Mouse (Mus musculus): ENCODE measurements around the gene Gabrr1.

Gabrr1 gene

DNA sequence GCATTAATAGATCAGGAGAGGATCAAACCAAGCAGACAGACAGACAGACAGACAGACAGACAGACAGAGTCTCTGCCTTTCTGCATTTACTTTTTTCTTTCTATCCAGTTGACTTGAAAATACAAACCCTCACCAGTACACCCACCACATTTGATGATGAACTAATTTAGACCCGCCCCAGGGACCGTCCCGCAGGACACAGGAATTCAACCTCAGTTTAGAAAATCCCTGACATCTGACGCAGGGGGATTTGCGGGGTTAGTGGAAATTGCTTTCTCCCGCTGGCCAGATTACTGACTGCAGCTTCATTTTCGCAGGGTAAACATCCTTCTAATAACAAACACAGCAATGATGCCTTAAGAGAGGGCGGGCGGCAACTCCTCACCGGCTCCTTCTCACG is at the start of gene Gabrr1:
TSS of gene Gabrr1 (plus strand) at position 301 of the 400 bp plus-strand sequence.
- WGBS, result 77% methylated on average over 11 of the region's 11 CpGs

DNA sequence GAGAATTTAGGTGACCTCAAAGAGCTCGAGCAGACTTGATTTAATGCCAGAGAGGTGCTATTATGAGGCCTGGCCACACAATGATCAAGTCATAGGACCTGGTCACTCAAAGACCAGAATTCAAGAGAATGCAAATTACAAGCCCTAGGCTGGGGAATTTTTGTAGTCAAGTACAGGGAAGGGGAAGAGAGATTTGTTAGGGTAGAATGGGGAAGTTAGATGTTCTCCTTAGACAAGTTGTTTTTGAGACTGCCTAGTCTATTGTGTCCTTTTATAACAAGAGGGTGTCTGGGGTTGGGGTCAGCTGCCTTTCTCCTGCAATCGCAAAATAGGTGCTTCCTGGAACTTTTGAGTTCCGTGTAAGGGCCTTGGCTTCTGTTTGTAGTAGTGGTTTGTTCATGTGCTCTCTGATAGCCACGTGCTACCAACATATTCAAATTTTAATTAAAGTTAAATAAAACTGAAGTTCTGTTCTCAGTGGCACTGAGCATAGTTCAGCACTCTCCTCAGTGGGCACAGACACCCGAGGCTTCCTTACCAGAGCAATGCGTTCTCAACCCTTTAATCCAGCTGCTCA is 33.1 kb upstream of the Gabrr1 start:
- WGBS, result 82% methylated on average over 6 of the region's 6 CpGs

DNA sequence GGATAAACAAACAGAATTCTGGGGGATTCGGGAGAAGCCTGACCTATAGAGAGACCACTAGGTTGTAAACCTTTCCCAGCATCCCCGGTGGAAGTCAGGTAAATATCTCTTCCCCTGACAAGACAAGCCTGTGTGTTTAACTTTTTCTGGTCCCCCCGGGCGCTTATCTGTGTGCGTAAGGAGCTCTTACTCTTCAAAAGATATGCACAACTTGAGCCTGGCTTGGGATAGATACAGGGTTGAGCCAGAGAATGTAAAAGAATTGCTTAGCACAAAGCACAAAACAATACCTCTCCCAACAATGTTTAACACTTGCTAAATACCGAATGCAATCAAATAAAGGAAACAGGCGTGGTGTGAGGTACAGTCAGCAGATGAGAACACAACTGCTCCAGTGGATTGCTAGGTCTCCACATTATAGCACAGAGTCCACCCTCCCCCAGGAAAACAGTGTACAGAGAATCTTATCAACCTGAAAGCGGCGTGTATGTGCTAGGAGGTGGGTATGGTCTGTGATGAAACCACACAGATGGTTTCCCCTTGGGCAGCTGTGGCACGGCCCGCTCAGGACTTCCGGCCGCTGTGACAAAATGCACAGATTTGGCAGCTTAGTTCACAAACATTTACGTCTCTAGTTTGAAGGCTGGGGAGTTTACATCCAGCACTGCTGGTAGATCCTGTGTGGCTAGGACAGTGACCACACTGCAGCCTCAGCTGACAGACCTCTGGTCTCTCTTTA is 22.4 kb upstream of the Gabrr1 start:
- 90% methylated on average over 14 of the region's 14 CpGs for WGBS

GRCm38 (mm10) chr4:33110845-33111244 is 21.5 kb upstream of the Gabrr1 start:
- WGBS, result 87% methylated on average over 7 of the region's 7 CpGs

DNA sequence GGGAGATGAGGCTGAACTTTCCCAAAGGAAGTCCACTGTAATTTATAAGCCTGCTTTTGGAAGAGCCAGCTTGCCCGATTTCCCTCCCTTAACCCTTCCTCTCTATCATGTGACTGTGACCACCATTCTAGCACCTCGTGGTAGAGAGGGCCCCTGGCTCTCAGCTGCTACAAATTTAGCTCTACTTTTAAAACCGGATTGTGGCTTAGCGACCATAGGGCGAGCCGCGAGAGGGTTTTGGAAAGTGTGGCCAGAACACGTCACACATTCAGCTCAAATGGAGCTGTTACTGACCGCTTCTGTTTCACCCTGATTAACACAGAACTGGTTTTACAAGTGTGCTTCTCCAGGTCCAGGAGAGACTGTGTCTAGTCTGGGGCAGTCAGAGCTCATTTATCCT is 21.0 kb upstream of the Gabrr1 start:
- 90% methylated on average over 9 of the region's 9 CpGs for WGBS

GRCm38 (mm10) chr4:33112866-33113265 is 19.5 kb upstream of the Gabrr1 start:
- WGBS, result 88% methylated on average over 14 of the region's 14 CpGs

DNA sequence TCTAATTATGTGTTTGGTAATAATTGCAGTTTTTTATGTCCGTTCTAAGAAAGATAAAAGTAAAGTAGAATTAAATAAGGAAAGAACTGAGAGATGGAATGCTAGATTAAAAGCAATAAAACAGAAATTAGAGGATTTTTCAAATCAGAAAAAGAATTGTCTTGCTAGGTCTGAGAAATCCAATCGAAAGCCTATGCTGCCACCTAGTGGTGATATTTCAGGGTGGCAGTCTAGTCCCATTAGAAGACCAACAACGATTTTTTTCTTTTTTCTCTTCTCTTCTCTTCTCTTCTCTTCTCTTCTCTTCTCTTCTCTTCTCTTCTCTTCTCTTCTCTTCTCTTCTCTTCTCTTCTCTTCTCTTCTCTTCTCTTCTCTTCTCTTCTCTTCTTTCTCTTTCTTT is 13.2 kb upstream of the Gabrr1 start:
- under 1% methylated on average over 3 of the region's 3 CpGs for WGBS

GRCm38 (mm10) chr4:33124493-33124892 is 7.8 kb upstream of the Gabrr1 start:
- WGBS, result 70% methylated on average over 6 of the region's 6 CpGs

GRCm38 (mm10) chr4:33125409-33126084 is 6.8 kb upstream of the Gabrr1 start:
- WGBS, result 47% methylated on average over 10 of the region's 10 CpGs

- WGBS, result 39% methylated on average over 20 of the region's 20 CpGs
Observed at GRCm38 (mm10) chr4:33146679-33147291, 14.5 kb downstream of the Gabrr1 start.

GRCm38 (mm10) chr4:33147825-33148224 is 15.5 kb downstream of the Gabrr1 start:
- WGBS, result 9% methylated on average over 2 of the region's 2 CpGs

DNA sequence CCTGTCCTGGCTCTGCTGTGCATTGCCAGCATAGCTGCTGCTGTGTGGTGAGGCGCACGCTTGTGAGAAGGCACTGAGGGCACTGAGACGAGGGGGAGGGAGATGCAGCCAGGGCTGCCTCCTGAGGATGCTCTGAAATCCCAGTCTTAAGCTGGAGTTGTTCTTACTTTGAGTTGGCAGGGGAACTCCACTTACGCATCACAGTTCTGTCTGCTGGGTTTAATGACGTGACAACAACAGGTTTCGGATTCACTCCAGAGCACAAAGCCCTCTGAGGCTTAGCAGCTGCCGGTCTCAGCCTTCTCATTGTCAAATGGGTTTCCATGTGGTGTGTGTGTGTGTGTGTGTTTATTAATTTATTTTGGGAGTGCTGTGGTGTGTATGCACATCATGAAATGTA is 16.8 kb downstream of the Gabrr1 start:
- 74% methylated on average over 7 of the region's 7 CpGs for WGBS

- WGBS, result 89% methylated on average over 26 of the region's 26 CpGs
Observed at GRCm38 (mm10) chr4:33152087-33153038, 20.0 kb downstream of the Gabrr1 start.

- WGBS, result 58% methylated on average over 5 of the region's 5 CpGs
Observed at GRCm38 (mm10) chr4:33183477-33183876, 51.2 kb downstream of the Gabrr1 start.

- WGBS, result 24% methylated on average over 9 of the region's 9 CpGs
Observed at GRCm38 (mm10) chr4:33188164-33188563, 55.8 kb downstream of the Gabrr1 start.

GRCm38 (mm10) chr4:33188781-33189734 is 56.7 kb downstream of the Gabrr1 start:
- under 1% methylated on average over 123 of the region's 123 CpGs for WGBS

DNA sequence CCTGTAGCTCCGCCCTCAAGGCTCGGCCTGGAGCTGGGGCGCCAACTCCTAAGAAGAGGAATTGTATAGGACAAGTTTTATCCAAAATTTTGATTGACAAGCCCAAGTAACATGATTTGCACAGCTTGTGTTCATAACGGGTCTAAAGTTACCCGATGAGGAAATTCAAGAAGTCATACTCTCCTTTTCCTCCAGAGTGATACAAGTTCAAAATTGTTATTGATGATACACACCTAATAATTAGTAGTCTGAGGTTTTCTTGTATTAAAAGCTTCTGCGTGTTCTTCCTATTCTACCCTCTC is 57.4 kb downstream of the Gabrr1 start, which contains the start of gene Pm20d2:
TSS of gene Pm20d2 (minus strand) at position 3 of the 302 bp plus-strand sequence.
- 17% methylated on average over 6 of the region's 6 CpGs for WGBS

GRCm38 (mm10) chr4:33198117-33198516 is 65.8 kb downstream of the Gabrr1 start:
- 23% methylated on average over 2 of the region's 2 CpGs for WGBS

DNA sequence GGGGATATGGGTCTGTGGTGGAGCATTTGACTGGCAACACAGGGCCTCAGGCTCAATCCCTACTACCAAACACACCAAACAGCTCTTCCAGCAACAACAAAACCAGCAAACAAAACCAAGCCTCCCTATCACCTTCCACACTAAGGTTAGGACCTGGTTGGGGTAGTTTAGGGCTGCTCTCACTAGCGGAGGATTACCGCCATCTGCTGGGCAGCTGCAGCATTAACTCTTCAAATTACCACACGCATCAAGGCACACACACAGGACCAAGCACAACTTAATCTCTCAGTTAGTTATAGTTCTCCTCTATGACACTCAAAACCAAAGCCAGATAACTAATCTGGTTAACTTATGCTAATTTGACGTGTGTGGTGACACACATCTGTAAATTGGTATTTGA is 72.4 kb downstream of the Gabrr1 start:
- WGBS, result 19% methylated on average over 4 of the region's 4 CpGs

GRCm38 (mm10) chr4:33207551-33207950 is 75.2 kb downstream of the Gabrr1 start:
- 75% methylated on average over 2 of the region's 2 CpGs for WGBS

All from cerebral cortex, adult 2 months (tissue).